Mouse (Mus musculus) heart, embryonic 10.5 days (tissue): ENCODE results near the gene Hoxa6. TPM values are rescaled to one million over a fixed set of nuclear protein-coding genes. Genes with fewer than 3 reads are reported as not detected.
A peak's percentile ranks its signal among the peaks of the same experiment; 100 is the strongest.

Source experiments
- DNase-seq: peaks from one replicate; pipeline ENCODE4 v3.0.0-alpha.2; 2017; ENCODE audit warnings: low spot score
- H3K27ac ChIP-seq: fragments of 300-500 bp; sonication (generic); 2 replicates; pipeline ENCODE4 v1.5.1; 2016; ENCODE audit warnings: mild to moderate bottlenecking
- H3K27me3 ChIP-seq: fragments of 300-500 bp; sonication (generic); 2 replicates; pipeline ENCODE4 v1.6.1; 2016; ENCODE audit warnings: mild to moderate bottlenecking; ENCODE audit not compliant: poor library complexity, insufficient read depth, severe bottlenecking
- H3K36me3 ChIP-seq: fragments of 300-500 bp; sonication (generic); 2 replicates; pipeline ENCODE4 v1.6.1; 2016; ENCODE audit warnings: mild to moderate bottlenecking, moderate library complexity
- H3K4me1 ChIP-seq: fragments of 300-500 bp; sonication (generic); 2 replicates; pipeline ENCODE4 v1.6.1; 2016; ENCODE audit warnings: mild to moderate bottlenecking
- H3K4me3 ChIP-seq: fragments of 300-500 bp; sonication (generic); 2 replicates; pipeline ENCODE4 v1.5.1; 2016; ENCODE audit warnings: mild to moderate bottlenecking, moderate library complexity
- H3K9me3 ChIP-seq: fragments of 300-500 bp; sonication (generic); 2 replicates; pipeline ENCODE4 v1.6.1; 2016; ENCODE audit warnings: mild to moderate bottlenecking, moderate library complexity
- WGBS: fragments of 180-500 bp; shearing (Covaris S2); methylation state at CpG from one replicate; pipeline ENCODE4 v1.1.7; 2016; 5-methylcytosine and 5-hydroxymethylcytosine counted together
- polyA plus RNA-seq: library from polyadenylated mRNA; unstranded; fragments of >200 nt; fragmentation: Nextera tagmentation; extraction: Ambion mirVana; gene quantifications from 2 replicates; pipeline ENCODE4 v1.2.1, GENCODE M21; 2016

Gene Hoxa6
- polyA plus RNA-seq, 1 experiment from 2014 or later, result 0.30 TPM

DNA sequence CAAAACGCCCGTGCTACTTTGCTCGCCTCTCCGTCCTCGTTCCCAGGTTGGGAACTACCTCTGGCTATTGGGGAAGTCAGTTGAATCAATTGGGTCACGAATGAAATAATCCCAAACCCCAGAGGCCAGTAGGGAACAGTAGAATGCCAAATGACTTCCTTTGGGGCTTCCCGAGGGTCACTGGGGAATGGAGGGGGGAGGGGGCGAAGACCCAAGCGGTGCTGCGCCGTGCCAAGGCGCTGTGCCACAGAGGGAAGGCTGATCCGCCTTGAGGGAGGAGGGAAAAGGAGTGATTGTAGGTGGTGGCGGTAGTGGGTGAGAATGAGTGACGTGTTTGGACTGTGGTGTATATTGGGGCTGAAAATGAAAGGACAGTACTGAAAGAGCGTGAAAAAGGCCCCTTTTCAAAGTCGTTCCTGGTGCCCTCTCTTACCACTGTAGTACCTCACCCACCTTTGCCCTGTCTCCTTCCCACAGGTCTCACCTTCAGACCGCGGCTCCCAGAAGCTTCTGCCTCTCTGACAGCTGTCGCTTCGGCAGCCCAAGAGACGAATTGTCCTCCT is 4.1 kb upstream of the Hoxa6 start:
- H3K9me3 ChIP-seq, result no peaks in the 10 kb centered on the region
- WGBS, result under 1% methylated on average over 22 of the region's 22 CpGs
- H3K27me3 ChIP-seq, result peaks cover 100% of the 10 kb centered on the region
- peak overlapping the region; percentile 45 for H3K4me3 ChIP-seq
- DNase-seq, result peak; percentile 77
- H3K27ac ChIP-seq, result no peak overlapping the region
- no peaks in the 10 kb centered on the region for H3K36me3 ChIP-seq
- H3K4me1 ChIP-seq, result peaks cover 40% of the 10 kb centered on the region

DNA sequence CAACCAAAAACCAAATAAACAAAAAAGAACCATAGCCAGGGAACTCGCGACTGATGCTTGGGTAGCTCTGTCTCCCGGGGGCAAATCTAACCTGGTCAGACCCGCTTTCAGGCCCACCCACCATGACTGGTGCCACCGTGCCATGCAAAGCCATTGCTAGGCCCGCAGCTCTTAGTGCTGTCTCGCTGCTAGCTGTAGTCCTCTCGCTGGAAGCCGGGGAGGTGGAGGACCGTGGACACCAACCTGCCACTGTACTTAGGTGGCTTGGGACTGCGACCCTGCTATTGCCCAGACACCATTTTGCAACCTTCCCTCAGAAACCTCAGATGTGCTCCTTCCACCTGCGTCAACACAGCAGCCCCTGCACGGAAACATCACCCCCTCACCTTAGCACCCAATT is 3.4 kb upstream of the Hoxa6 start:
- peak; percentile 75 for DNase-seq
- Histone ChIP-seq H3K4me3 (peak overlapping the region; percentile 31; the same call in 1 of the 2 replicates), H3K36me3 (no peaks in the 10 kb centered on the region), H3K9me3 (no peaks in the 10 kb centered on the region), H3K4me1 (peaks cover 34% of the 10 kb centered on the region), H3K27ac (no peak overlapping the region), H3K27me3 (peaks cover 100% of the 10 kb centered on the region)
- WGBS, result 3% methylated on average over 13 of the region's 13 CpGs

DNA sequence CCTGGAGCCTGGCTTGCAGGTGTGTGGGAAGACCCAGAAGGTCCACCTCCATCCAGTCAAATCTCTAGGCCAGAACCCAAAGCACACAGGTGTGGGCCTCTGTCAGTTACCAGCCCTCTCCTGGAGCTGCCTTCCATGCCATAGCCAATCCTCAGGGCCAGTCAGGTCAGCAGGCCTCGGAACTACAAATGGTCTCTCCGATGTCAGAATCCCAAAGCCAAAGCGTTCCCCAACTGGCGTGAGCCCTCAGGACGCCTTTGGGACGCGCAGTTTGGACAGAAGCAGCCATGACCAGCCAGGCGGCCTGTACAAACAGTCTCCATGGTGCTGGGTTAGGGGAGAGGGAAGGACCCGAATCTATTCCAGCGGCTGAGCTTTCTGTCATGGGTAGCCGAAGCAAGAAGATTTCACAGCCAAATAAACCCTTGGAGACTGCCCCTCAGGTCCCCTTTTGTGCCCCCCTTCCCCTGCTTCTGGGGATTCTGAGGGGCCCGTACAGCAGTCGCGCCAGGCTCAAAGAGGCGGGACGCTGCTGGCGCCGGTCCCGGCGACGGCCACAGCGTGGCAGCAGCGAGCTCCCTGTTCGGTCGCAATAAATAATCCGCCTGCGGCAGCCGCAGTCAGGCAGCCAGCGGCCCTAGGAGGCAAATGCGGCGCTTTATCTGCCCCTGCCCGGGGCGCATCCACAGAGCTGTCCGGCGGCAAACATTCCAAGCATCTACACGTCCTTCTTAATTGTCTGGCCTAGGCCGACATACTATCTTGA is 2.8 kb upstream of the Hoxa6 start:
- Histone ChIP-seq H3K27ac (no peak overlapping the region), H3K4me1 (peaks cover 30% of the 10 kb centered on the region), H3K9me3 (no peaks in the 10 kb centered on the region), H3K27me3 (peaks cover 100% of the 10 kb centered on the region), H3K4me3 (peak overlapping the region; percentile 31; the same call in 1 of the 2 replicates), H3K36me3 (no peaks in the 10 kb centered on the region)
- peak; percentile 78 for DNase-seq
- WGBS, result 1% methylated on average over 37 of the region's 37 CpGs

DNA sequence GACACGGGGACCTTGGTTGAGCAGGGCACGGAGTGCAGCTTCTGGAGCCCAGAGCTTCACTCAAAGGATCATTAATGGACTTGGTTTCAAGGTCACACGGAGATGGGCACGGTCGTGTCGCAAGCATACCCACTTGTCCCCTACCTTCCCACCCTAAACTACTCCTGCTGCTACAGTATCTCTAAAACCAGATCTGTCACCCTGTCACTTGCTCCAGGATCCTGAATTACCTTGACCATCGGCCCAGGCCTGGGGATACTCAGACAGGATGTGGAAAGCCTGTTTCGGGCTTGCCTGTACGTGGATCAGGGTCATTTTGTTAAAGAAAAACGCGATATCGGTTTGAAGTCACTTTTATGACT is 1.1 kb upstream of the Hoxa6 start:
- DNase-seq, result no peak
- Histone ChIP-seq H3K4me3 (no peak overlapping the region), H3K36me3 (no peaks in the 10 kb centered on the region), H3K4me1 (peaks cover 33% of the 10 kb centered on the region), H3K9me3 (no peaks in the 10 kb centered on the region), H3K27me3 (peaks cover 100% of the 10 kb centered on the region), H3K27ac (no peak overlapping the region)
- 7% methylated on average over 12 of the region's 12 CpGs for WGBS

DNA sequence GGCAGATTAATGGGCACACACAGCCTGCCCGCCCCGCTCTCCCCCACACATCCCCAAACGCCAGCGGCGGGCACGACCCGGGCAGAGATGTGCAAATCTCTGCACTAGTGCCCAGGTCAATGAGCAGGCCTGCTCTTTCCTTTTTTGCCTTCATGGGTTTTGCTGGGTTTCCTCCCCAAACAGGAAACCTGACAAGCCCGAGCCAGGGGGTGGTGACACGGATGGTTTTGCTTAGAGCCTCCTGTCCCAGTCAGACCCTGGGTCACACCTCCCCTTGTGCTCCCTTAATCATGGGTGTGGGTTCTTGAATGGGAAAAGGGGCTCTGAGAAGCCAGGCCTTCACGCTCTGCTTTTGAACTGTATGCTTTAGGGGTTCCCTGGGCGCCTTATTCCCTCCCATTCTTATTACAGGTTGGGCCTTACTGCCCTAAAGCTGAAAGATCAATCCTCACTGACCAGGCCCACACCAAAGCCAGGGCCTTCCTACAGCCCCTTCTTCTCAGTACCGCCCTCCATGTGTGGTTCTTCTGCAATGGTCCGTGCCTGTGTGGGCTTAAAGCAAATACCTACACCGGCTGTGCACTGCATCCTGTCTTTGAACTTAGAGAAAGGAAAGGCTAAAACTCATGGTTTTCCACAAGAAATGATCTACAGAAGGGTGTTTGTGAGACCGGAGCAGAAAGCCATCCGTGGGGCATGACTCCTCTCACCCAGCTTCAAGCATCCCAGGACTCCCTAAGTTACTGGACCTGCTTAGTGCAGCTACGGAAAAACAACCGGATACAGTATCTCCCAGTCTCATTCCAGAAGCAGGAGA is 554 bp upstream of the Hoxa6 start:
- Histone ChIP-seq H3K27me3 (peaks cover 100% of the 10 kb centered on the region), H3K9me3 (no peaks in the 10 kb centered on the region), H3K4me1 (peaks cover 39% of the 10 kb centered on the region), H3K4me3 (peak overlapping the region; percentile 39), H3K36me3 (no peaks in the 10 kb centered on the region), H3K27ac (no peak overlapping the region)
- DNase-seq, result peak; percentile 71
- 4% methylated on average over 18 of the region's 18 CpGs for WGBS

DNA sequence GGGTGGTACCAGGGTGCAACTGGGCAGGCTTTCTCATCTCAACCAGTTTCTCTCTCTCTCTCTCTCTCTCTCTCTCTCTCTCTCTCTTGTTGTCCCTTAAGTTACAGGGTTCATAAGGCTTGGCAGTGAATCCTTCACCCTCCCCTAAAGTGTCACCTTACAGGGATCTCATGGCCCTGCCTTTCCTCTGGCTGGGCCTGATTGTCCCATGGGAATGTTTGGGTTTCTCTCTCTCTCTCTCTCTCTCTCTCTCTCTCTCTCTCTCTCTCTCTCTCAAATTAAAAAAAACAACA is 892 bp downstream of the Hoxa6 start:
- Histone ChIP-seq H3K4me1 (peaks cover 44% of the 10 kb centered on the region), H3K27ac (no peak overlapping the region), H3K27me3 (peaks cover 100% of the 10 kb centered on the region), H3K4me3 (no peak overlapping the region), H3K36me3 (no peaks in the 10 kb centered on the region), H3K9me3 (no peaks in the 10 kb centered on the region)
- no peak for DNase-seq

DNA sequence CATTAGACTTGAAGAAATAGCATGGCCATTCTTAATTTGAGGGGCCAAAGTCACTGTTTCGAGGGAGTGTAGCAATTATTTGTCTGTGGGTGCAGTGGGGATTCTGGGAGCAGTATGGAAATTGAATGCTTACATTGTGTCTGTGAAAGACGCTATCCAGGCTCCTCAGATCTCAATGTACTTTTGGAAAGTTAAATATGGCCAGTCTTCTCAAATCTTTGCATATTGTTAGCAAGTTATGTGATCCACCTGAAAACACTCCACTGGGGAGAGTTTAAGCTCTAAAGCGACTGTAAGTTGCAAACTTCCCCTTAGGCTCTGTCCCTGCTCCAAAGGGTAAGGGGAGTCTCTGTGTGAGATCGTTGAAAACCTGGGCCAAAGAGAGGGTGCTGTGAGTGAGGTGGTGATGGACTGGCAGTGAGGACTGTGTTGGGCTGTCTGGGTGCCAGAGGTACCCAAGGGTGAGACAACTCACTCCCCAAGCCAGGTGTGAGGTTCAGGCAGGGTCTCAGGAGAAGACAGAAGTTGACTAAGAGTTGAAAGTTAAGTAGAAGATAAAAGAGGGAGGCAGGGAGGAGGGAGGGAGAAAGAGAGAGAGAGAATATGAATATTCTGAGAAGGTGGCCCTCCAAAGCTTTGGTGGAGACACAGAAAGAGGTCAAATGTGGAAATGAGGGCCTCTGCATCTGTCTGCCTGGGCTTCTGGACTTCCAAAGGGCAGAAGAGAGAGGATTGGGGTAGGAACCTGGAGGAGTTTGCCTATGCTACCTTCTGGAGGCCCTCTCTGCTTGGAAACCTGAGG is 1.4 kb downstream of the Hoxa6 start:
- 4% methylated on average over 4 of the region's 4 CpGs for WGBS
- no peak for DNase-seq
- no peaks in the 10 kb centered on the region for H3K36me3 ChIP-seq
- no peak overlapping the region for H3K27ac ChIP-seq
- peaks cover 42% of the 10 kb centered on the region for H3K4me1 ChIP-seq
- H3K9me3 ChIP-seq, result no peaks in the 10 kb centered on the region
- peaks cover 100% of the 10 kb centered on the region for H3K27me3 ChIP-seq
- H3K4me3 ChIP-seq, result no peak overlapping the region

DNA sequence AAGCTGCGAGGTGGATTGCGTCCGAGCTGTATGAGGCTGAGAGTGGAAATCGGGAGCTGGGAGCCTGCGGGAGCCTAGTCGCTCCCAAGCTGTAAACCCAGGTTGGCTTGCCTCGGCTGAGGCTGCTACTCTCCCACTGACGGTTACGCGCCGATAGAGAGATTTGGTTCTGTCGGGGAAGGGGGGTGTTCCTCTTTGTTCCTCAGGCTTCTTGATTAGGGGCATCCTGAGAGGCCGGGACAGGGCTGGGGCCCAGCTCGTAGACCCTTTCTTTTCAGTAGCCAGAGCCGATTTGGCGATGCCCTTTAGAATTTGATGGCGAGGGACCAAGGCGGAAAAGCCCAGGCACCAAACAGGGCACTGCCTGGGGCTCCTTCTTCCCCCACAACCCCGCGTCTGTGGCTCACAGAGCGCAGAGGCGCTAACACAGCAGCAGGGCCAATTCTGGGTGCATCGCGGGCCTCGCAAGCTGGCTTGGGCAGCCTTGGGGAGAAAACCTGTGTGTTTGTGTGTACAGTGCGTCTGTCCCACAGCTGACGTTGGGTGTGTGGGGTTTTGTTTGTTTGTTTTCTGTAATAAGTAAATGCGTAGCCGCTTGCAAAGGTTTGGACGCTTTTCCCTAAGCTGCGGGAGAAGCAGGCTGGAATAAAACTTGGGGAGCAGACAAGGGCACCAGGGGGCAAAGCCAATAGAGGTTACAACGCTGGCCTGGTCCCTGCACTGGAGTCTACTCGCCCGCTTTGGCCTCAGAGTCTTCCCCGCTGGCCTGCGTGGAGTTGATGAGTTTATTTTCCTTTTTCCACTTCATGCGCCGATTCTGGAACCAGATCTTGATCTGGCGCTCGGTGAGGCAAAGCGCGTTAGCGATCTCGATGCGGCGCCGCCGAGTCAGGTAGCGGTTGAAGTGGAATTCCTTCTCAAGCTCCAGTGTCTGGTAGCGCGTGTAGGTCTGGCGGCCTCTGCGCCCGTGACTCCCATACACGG is 2.6 kb downstream of the Hoxa6 start:
- peaks cover 100% of the 10 kb centered on the region for H3K27me3 ChIP-seq
- DNase-seq, result peak; percentile 75
- peaks cover 33% of the 10 kb centered on the region for H3K4me1 ChIP-seq
- H3K27ac ChIP-seq, result no peak overlapping the region; the same call in 1 of the 2 replicates
- H3K9me3 ChIP-seq, result no peaks in the 10 kb centered on the region
- H3K4me3 ChIP-seq, result peak overlapping the region; percentile 29; the same call in 1 of the 2 replicates
- H3K36me3 ChIP-seq, result no peaks in the 10 kb centered on the region
- WGBS, result 2% methylated on average over 55 of the region's 55 CpGs

DNA sequence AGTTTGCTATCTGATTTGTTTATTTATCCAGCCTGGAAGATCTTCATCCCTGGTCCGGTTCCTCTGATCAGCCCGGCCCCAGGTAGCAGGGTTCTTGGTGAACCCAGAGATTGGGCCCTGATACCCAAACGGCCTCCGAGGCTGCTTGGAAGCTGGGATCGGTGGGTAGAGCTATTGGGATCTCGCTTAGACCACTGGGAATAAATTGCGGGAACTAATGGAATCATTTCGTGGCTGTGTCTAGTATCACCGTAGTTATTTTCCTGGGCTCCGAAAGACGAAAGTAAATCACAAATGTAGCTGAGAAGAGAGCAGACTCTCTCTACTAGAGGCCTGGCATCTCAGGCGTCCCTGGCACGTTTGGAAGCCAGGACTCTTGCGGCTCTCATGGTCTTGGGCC is 3.3 kb downstream of the Hoxa6 start:
- no peak overlapping the region for H3K27ac ChIP-seq
- H3K36me3 ChIP-seq, result no peaks in the 10 kb centered on the region
- no peaks in the 10 kb centered on the region for H3K9me3 ChIP-seq
- H3K27me3 ChIP-seq, result peaks cover 100% of the 10 kb centered on the region
- H3K4me1 ChIP-seq, result peaks cover 33% of the 10 kb centered on the region
- no peak for DNase-seq
- WGBS, result 2% methylated on average over 14 of the region's 14 CpGs
- no peak overlapping the region for H3K4me3 ChIP-seq

DNA sequence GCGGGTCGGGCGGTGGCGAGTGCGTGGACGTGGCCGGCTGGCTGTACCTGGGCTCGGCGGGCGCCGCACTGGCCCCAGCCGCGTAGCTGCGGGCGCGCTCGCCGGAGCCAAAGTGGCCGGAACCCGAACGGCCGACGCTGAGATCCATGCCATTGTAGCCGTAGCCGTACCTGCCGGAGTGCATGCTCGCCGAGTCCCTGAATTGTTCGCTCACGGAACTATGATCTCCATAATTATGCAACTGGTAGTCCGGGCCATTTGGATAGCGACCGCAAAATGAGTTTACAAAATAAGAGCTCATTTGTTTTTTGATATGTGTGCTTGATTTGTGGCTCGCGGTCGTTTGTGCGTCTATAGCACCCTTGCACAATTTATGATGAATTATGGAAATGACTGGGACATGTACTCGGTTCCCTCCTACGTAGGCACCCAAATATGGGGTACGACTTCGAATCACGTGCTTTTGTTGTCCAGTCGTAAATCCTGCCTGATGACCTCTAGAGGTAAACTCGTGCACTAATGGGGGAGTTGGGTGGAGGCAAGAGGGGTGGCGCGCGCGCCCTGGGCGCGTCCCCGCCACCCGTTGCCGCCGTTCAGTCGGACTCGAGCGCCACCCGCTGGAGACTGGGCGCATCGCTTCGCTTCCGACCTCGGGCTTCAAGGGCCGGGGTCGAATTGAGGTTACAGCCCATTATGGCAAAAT is 4.3 kb downstream of the Hoxa6 start, which contains the start of gene Hoxa5:
Gene Hoxa5, minus strand, starts transcription at position 538 of the 703 bp plus-strand sequence.
- DNase-seq, result no peak
- no peaks in the 10 kb centered on the region for H3K36me3 ChIP-seq
- H3K27me3 ChIP-seq, result peaks cover 100% of the 10 kb centered on the region

DNA sequence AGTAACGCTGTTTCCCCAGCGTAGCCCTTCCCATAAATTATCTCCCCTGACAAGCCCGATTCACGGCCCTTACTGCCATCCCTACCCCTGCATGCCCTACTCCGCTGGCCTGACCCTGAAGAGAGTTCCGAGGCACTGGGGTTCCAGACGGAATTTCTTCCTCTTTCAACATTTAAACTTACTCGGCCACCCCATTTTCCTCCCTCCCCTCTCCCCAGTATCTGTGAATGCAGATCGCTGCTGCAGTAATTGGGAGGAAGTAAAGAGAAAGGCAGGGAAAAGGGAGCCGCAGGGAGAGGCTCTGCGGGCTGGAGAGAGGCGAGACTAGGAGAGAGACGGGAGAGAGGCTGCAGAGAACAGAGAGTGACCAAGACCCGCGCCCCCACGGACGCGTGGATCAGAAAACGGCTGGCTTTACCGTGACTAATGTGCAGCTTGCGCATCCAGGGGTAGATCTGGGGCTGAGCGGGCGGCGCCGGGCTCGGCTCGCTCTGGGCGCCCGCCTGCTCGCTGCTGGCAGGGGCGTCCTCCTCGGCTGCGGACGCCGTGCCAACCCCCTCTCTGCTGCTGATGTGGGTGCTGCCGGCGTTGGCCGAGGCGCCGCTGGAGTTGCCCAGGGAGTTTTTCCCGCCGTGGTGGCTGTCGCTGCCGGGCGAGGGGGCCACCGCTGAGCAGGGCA is 5.0 kb downstream of the Hoxa6 start:
- H3K4me1 ChIP-seq, result peaks cover 29% of the 10 kb centered on the region
- no peak for DNase-seq
- H3K27ac ChIP-seq, result peak overlapping the region; percentile 74
- under 1% methylated on average over 46 of the region's 46 CpGs for WGBS
- H3K9me3 ChIP-seq, result no peaks in the 10 kb centered on the region
- H3K4me3 ChIP-seq, result peak overlapping the region; percentile 64
- peaks cover 100% of the 10 kb centered on the region for H3K27me3 ChIP-seq
- H3K36me3 ChIP-seq, result no peaks in the 10 kb centered on the region

More for the DNA sequence above, 4.3 kb downstream of the Hoxa6 start, which contains the start of gene Hoxa5:
- H3K4me1 ChIP-seq, result peaks cover 33% of the 10 kb centered on the region
- H3K4me3 ChIP-seq, result peak within 1 kb of the TSS; percentile 64
- under 1% methylated on average over 65 of the region's 65 CpGs for WGBS
- peak within 1 kb of the TSS; percentile 74 for H3K27ac ChIP-seq
- no peaks in the 10 kb centered on the region for H3K9me3 ChIP-seq
